Mouse (Mus musculus) heart, adult 8-10 months (tissue): ENCODE data around the gene Zfp777. TPM values are rescaled to one million over a fixed set of nuclear protein-coding genes. Genes with fewer than 3 reads are reported as not detected.

Experiments
- DNase-seq: peaks from one replicate; pipeline ENCODE4 v3.0.0; 2022; ENCODE audit warnings: low spot score
- microRNA-seq: library from miRNA; unstranded; fragments of <30 nt; microRNA quantifications from one replicate; pipeline ENCODE4 v1.2.0, GENCODE M21; 2022
- total RNA-seq, 4 experiments: library from RNA; stranded (reverse); gene quantifications; 2 replicates each; pipeline ENCODE4 v1.2.4; 2022

Zfp777 gene
- total RNA-seq, 4 experiments from 2014 or later = 11.6 to 16.1 (median 15.0) TPM

GRCm38 (mm10) chr6:48025905-48026660 lies 22.6 kb downstream of the Zfp777 start:
- DNase-seq = no peak

- no peak for DNase-seq
These were observed 23.7 kb downstream of the Zfp777 start for GRCm38 (mm10) chr6:48024994-48025345.

- no peak for DNase-seq
These were observed 24.2 kb downstream of the Zfp777 start for GRCm38 (mm10) chr6:48024330-48024993.

- DNase-seq = no peak
These were observed 26.0 kb downstream of the Zfp777 start for GRCm38 (mm10) chr6:48022672-48023071.

- no peak for DNase-seq
These were observed 27.0 kb downstream of the Zfp777 start for GRCm38 (mm10) chr6:48021678-48022077.

DNA sequence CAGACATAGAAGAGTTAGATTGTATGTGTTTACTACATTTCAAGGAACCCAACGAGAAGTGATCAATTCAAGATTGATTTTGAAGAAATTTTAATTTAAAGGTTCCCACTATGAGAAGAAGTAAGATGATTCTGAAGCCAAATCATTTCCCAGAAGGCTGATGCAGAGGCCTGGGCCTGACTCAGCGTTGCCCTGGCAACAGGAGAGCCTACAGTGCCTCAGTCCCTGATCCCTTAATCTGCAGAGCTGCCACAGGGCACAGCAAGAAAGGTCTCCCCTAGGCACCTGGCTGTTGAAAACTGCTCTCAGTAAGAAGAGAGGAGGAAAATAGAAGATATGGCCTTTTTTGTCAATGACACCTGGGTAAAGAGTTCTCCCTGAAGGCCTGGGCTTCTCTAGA lies 28.7 kb downstream of the Zfp777 start:
- DNase-seq = no peak

GRCm38 (mm10) chr6:48016841-48017240 lies 31.9 kb downstream of the Zfp777 start:
- DNase-seq = no peak

- DNase-seq = peak; percentile 15
These were observed 32.6 kb downstream of the Zfp777 start for GRCm38 (mm10) chr6:48016090-48016521.

DNA sequence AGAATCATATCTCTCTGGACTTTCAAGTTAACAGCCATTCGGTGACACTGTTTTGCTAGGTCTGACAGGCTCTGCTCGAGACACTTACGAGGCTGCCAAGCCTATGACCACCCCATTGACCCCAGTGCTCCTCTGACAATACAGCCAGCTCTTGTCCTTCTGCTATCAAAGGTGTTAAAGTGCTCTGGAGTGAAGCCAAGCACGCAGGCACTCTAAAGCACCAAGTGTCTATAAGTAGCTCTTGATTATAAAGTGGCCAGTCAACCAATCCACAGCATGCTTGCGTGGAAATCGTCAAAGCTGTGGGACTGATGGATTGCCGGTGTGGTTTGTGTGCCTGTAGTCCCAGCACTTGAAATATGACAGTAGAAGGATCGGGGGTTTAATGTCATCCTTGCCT lies 38.0 kb downstream of the Zfp777 start:
- peak; percentile 33 for DNase-seq

- no peak for DNase-seq
These were observed 53.0 kb downstream of the Zfp777 start for GRCm38 (mm10) chr6:47995661-47996060.

- DNase-seq = no peak
These were observed 64.8 kb downstream of the Zfp777 start for GRCm38 (mm10) chr6:47983936-47984335.

DNA sequence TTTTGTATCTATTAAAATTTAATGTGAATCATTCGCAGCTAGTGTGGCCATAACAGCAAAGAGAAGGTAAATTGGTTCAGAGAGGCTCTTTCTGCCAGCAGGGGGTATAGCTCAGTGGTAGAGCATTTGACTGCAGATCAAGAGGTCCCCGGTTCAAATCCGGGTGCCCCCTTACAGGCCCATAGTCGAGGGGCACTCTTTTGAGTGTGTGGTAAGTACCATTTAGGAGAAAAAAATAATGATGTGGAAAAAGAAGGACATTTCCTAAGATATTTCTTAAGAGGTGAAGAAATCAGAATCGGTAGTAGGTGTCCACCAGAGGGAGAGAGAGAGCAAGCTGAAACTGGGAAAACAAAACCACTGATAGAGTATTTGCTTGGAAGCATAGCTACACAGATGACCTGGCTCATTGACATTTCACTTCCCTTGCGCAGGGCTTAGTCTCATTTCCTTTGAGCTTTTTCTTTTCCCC lies 69.8 kb downstream of the Zfp777 start:
- DNase-seq = peak; percentile 88

- no peak for DNase-seq
These were observed 74.1 kb downstream of the Zfp777 start for GRCm38 (mm10) chr6:47974599-47974998.

Small RNA genes within 50 kb of the gene (microRNA-seq; reads per million reads assigned to microRNA genes)
- not detected for gene Gm24563

Other genes with a start within 250 kb of the Zfp777 start
- 10 to 100 TPM; 35.8 to 45.8 (median 38.8) TPM for gene Pdia4, start 235.5 kb downstream of the Zfp777 start, total RNA-seq
- gene Zfp786, start 218.0 kb downstream of the Zfp777 start, total RNA-seq = 1 to 10 TPM in 3 of 4 experiments, under 1 TPM in 1; 0.97 to 1.3 (median 1.1) TPM
- gene Zfp398, start 213.2 kb downstream of the Zfp777 start, total RNA-seq = 1 to 10 TPM; 5.9 to 8.4 (median 6.9) TPM
- 1 to 10 TPM; 3.7 to 4.5 (median 4.2) TPM for gene Zfp282, start 171.7 kb downstream of the Zfp777 start, total RNA-seq
- 1 to 10 TPM; 8.2 to 9.8 (median 8.5) TPM for gene Zfp212, start 128.4 kb downstream of the Zfp777 start, total RNA-seq
- 1 to 10 TPM; 1.8 to 3.4 (median 2.7) TPM for gene Zfp956, start 95.5 kb downstream of the Zfp777 start, total RNA-seq
- gene Zfp746, start 37.7 kb upstream of the Zfp777 start, total RNA-seq = 10 to 100 TPM in 2 of 4 experiments, 1 to 10 TPM in 2; 9.4 to 10.9 (median 10.0) TPM